Mouse (Mus musculus) lung, postnatal 4 days (tissue): ENCODE data around the gene Slc24a4.
A peak's percentile ranks its signal among the peaks of the same experiment; 100 is the strongest.
"Not testable (repeated sequence)": the region's sequence is repeated elsewhere in the genome, so short reads cannot be mapped to it uniquely, and the experiment has no call there.

Experiments used
- DNase-seq, 2 experiments: peaks; one replicate each; pipeline ENCODE4 v3.0.0; 2021

The Slc24a4 gene

GRCm38 (mm10) chr12:102166691-102167261, 38.2 kb downstream of the Slc24a4 start:
- peak; percentile 69 to 84 for DNase-seq

GRCm38 (mm10) chr12:102167302-102167701, 38.8 kb downstream of the Slc24a4 start:
- DNase-seq, result peak; percentile 56 to 66

GRCm38 (mm10) chr12:102172746-102173145, 44.2 kb downstream of the Slc24a4 start:
- DNase-seq, result no peak

GRCm38 (mm10) chr12:102173345-102173744, 44.8 kb downstream of the Slc24a4 start:
- DNase-seq, result no peak

GRCm38 (mm10) chr12:102180371-102181074, 52.0 kb downstream of the Slc24a4 start:
- peak; percentile 43 to 82 for DNase-seq

- peak; percentile 71 to 85 for DNase-seq
These were observed 53.3 kb downstream of the Slc24a4 start for GRCm38 (mm10) chr12:102181799-102182357.

GRCm38 (mm10) chr12:102182621-102183020, 54.1 kb downstream of the Slc24a4 start:
- no peak for DNase-seq

- DNase-seq, result no peak
These were observed 54.7 kb downstream of the Slc24a4 start for GRCm38 (mm10) chr12:102183201-102183600.

GRCm38 (mm10) chr12:102190820-102191219, 62.3 kb downstream of the Slc24a4 start:
- no peak for DNase-seq

- DNase-seq, result no peak
These were observed 73.0 kb downstream of the Slc24a4 start for GRCm38 (mm10) chr12:102201516-102201915.

- peak; percentile 55 to 85 for DNase-seq
These were observed 74.4 kb downstream of the Slc24a4 start for GRCm38 (mm10) chr12:102202901-102203300.

GRCm38 (mm10) chr12:102206471-102206870, 77.9 kb downstream of the Slc24a4 start:
- no peak for DNase-seq

- no peak for DNase-seq
These were observed 78.7 kb downstream of the Slc24a4 start for GRCm38 (mm10) chr12:102207245-102207644.

GRCm38 (mm10) chr12:102210801-102211200, 82.3 kb downstream of the Slc24a4 start:
- DNase-seq, result no peak

GRCm38 (mm10) chr12:102223404-102223803, 94.9 kb downstream of the Slc24a4 start:
- no peak for DNase-seq

- not testable (repeated sequence) for DNase-seq
These were observed 95.6 kb downstream of the Slc24a4 start for GRCm38 (mm10) chr12:102224112-102224511.

GRCm38 (mm10) chr12:102225165-102225564, 96.6 kb downstream of the Slc24a4 start:
- DNase-seq, result peak; percentile 40 to 51

GRCm38 (mm10) chr12:102235551-102235950, 107.0 kb downstream of the Slc24a4 start:
- DNase-seq, result no peak

- DNase-seq, result no peak
These were observed 107.8 kb downstream of the Slc24a4 start for GRCm38 (mm10) chr12:102236317-102236716.

GRCm38 (mm10) chr12:102242076-102242722, 113.7 kb downstream of the Slc24a4 start:
- no peak for DNase-seq

- no peak for DNase-seq
These were observed 115.4 kb downstream of the Slc24a4 start for GRCm38 (mm10) chr12:102243915-102244314.

GRCm38 (mm10) chr12:102246226-102246625, 117.7 kb downstream of the Slc24a4 start:
- DNase-seq, result no peak

- no peak for DNase-seq
These were observed 119.6 kb downstream of the Slc24a4 start for GRCm38 (mm10) chr12:102248104-102248503.

- no peak for DNase-seq
These were observed 121.8 kb downstream of the Slc24a4 start for GRCm38 (mm10) chr12:102250316-102250715.
